Mouse (Mus musculus) hindbrain, embryonic 14.5 days (tissue): ENCODE measurements at regions not wholly inside any gene's neighbourhood (a gene's known extent, or its start where the extent isn't known, plus 50 kb on each side); places are given as distances from the start of the nearest gene placed in this dataset.

Source experiments
- ATAC-seq: fragments of 200-750 bp; cut with Nextera tagmentation; 2 replicates; pipeline ENCODE4 v1.8.0; 2017; ENCODE audit warnings: moderate number of reproducible peaks, mild to moderate bottlenecking, moderate TSS enrichment, moderate library complexity; ENCODE audit not compliant: low FRiP score
- DNase-seq: peaks from one replicate; pipeline ENCODE4 v3.0.0-alpha.2; 2015; ENCODE audit warnings: low spot score
- H3K27ac ChIP-seq: fragments of 300-500 bp; sonication (generic); 2 replicates; pipeline ENCODE4 v1.5.1; 2014; ENCODE audit warnings: mild to moderate bottlenecking, moderate library complexity
- H3K27me3 ChIP-seq: fragments of 300-500 bp; sonication (generic); 2 replicates; pipeline ENCODE4 v1.6.1; 2014; ENCODE audit warnings: mild to moderate bottlenecking, low read length, mixed read lengths; ENCODE audit not compliant: control insufficient read depth, insufficient read depth
- H3K36me3 ChIP-seq: fragments of 300-500 bp; sonication (generic); replicated peaks from 2 replicates; pipeline ENCODE4 v1.6.1; 2014; ENCODE audit not compliant: control insufficient read depth, insufficient read depth
- H3K4me1 ChIP-seq: fragments of 300-500 bp; sonication (generic); replicated peaks from 2 replicates; pipeline ENCODE4 v1.6.1; 2014; ENCODE audit warnings: antibody characterized with exemption, low read length, mixed read lengths; ENCODE audit not compliant: control insufficient read depth, insufficient read depth
- H3K4me2 ChIP-seq: fragments of 300-500 bp; sonication (generic); replicated peaks from 2 replicates; pipeline ENCODE4 v1.6.1; 2014; ENCODE audit warnings: mild to moderate bottlenecking, moderate library complexity
- H3K4me3 ChIP-seq: fragments of 300-500 bp; sonication (generic); replicated peaks from 2 replicates; pipeline ENCODE4 v1.5.1; 2014; ENCODE audit warnings: mild to moderate bottlenecking, low read length
- H3K9ac ChIP-seq: fragments of 300-500 bp; sonication (generic); 2 replicates; pipeline ENCODE4 v1.6.1; 2014
- H3K9me3 ChIP-seq: fragments of 300-500 bp; sonication (generic); 2 replicates; pipeline ENCODE4 v1.6.1; 2016; ENCODE audit warnings: low read length; ENCODE audit not compliant: control insufficient read depth
- WGBS: fragments of 180-500 bp; shearing (Covaris S2); extraction: QIAGEN DNeasy Blood & Tissue Kit; methylation state at CpG from one replicate; pipeline ENCODE4 v1.1.7; 2014; 5-methylcytosine and 5-hydroxymethylcytosine counted together

DNA sequence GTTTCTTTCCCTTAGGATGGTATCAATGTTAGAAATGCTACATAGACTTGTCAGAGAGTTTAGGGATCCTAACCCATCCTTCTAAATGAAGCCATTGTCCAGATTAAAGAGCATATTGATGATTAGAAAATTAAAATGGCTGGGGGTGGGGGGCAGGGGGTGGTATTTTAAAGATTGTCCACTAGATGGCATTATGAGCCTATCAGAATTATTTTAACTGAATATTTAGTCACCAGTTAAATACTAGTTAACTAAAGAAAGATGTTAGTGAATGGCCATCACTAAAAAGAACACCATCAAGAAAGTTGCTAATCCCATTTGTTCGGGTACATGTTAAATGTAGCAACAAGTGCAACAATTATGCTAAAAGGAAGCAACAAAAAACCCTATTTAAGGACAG lies 1909.6 kb upstream of the 5930422O12Rik start:
- Histone ChIP-seq H3K9ac (no peak overlapping the region), H3K4me2 (no peak overlapping the region), H3K4me3 (no peak overlapping the region), H3K27ac (no peak overlapping the region), H3K4me1 (no peaks in the 10 kb centered on the region), H3K27me3 (no peaks in the 10 kb centered on the region), H3K9me3 (no peaks in the 10 kb centered on the region), H3K36me3 (no peaks in the 10 kb centered on the region)
- ATAC-seq (no peak), DNase-seq (no peak)
- 69% methylated on average over 1 of the region's 1 CpGs for WGBS

DNA sequence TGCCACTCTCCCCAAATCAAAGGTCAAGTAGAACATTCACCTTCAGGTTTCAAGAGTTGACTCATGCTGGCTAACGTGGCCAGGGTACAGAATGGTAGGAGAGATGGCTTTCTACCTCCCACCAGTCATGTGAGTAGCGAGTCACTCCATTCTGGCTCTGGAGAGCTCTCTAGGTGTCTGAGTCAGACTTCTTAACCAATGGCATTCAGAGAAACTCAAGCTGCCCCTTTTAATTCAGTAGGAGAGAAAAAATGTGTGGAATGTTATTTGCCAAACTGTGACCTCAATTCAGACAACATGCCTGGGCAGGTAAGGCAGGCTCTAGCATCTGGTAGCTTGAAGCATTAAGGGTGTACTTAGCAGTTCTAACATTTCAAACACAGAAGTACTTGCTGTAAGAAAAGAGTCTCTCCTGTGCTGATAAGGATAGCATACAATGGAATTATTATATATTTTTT lies 1907.5 kb upstream of the 5930422O12Rik start:
- H3K4me3 ChIP-seq = no peak overlapping the region
- ATAC-seq (no peak), DNase-seq (no peak)
- no peak overlapping the region for H3K4me2 ChIP-seq
- H3K4me1 ChIP-seq = no peaks in the 10 kb centered on the region
- H3K9ac ChIP-seq = no peak overlapping the region
- WGBS = 59% methylated on average over 2 of the region's 2 CpGs
- H3K9me3 ChIP-seq = no peaks in the 10 kb centered on the region
- H3K36me3 ChIP-seq = no peaks in the 10 kb centered on the region
- H3K27ac ChIP-seq = no peak overlapping the region
- no peaks in the 10 kb centered on the region for H3K27me3 ChIP-seq

DNA sequence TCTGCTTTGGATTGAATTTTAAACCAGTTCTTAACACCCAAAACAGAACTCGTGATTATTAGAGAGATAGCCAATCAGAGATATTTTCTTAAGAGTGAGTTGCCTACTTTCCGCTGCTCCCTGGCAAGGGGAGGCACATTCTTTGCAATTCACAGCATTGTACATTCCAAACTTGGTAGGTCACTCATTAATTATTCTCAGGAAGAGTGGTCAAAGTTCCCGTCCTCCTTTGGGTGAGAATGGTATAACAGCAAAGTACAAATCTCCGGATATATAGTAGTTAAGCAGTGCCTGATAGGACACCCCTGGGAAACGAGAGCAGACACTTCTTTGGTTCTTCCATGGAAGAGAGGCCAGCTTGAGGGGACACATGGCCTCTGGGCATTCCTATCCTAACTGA lies 1903.4 kb upstream of the 5930422O12Rik start:
- Histone ChIP-seq H3K4me2 (no peak overlapping the region), H3K36me3 (no peaks in the 10 kb centered on the region), H3K4me3 (no peak overlapping the region), H3K9ac (no peak overlapping the region), H3K9me3 (no peaks in the 10 kb centered on the region), H3K27me3 (no peaks in the 10 kb centered on the region), H3K4me1 (no peaks in the 10 kb centered on the region), H3K27ac (no peak overlapping the region)
- ATAC-seq (no peak), DNase-seq (no peak)
- WGBS = 84% methylated on average over 5 of the region's 5 CpGs

DNA sequence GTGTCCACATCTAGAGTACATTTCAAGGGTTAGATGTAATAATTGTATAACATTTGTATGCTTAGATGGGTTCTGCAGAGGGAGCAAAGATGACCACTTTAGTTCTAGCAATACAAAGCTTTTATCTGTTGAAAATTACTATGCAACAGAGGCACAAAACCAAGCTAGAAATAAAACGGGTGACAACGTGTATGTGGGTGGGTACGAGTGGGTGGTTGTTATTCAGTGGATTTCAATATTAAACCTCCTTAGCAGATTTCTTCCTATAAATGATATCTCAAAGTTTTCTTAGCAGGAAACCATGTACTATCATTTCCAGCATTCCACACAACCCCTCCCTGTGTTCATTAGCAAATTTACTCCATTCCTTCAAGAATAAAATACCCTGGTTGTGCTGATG lies 1889.3 kb upstream of the 5930422O12Rik start:
- Histone ChIP-seq H3K27ac (no peak overlapping the region), H3K9me3 (no peaks in the 10 kb centered on the region), H3K27me3 (no peaks in the 10 kb centered on the region), H3K4me2 (no peak overlapping the region), H3K9ac (no peak overlapping the region), H3K36me3 (no peaks in the 10 kb centered on the region), H3K4me1 (no peaks in the 10 kb centered on the region), H3K4me3 (no peak overlapping the region)
- no peak for ATAC-seq
- no peak for DNase-seq
- 96% methylated on average over 3 of the region's 3 CpGs for WGBS

DNA sequence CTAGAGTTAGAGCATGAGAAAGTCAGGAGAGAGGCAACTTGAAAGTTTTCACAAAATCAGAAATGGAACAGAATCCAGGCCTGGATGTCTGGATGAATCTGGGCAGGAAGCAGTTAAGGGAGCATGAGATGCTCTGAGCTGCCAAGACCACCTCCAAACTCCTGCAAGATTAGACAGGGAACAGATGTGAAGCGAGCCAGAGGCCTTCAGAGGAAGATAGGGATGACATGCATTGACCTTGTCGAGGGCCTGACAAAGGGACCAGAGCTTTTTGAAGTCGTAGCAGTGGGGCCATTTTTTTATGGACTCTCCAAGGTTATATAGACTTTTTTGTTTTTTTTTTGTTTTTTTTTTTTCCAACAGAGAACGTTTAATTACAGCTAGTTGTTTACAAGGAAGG lies 1886.9 kb upstream of the 5930422O12Rik start:
- DNase-seq (no peak), ATAC-seq (no peak)
- H3K9me3 ChIP-seq = no peaks in the 10 kb centered on the region
- no peaks in the 10 kb centered on the region for H3K4me1 ChIP-seq
- H3K4me2 ChIP-seq = no peak overlapping the region
- no peak overlapping the region for H3K27ac ChIP-seq
- no peaks in the 10 kb centered on the region for H3K36me3 ChIP-seq
- H3K27me3 ChIP-seq = no peaks in the 10 kb centered on the region
- no peak overlapping the region for H3K4me3 ChIP-seq
- H3K9ac ChIP-seq = no peak overlapping the region
- 63% methylated on average over 4 of the region's 4 CpGs for WGBS

DNA sequence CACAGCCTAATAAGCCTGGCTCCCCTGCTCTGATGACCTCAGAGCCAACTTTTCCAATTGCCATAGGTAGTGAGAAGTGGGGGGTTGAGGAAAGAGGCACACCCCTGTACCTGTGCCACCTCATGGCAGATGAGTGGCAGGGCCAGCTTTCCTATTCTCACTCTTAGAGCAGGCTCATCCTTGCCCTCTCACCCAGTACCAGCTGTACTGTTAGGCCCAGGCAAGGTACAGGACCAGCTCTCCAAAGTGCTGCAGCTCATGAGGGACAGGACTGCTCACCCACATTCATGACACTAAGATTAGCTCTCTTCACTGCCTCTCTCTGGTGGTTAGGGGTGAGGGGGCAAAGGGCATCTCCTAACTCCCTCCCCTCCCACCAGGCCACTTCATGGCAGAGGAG lies 1854.4 kb upstream of the 5930422O12Rik start:
- Histone ChIP-seq H3K4me3 (no peak overlapping the region), H3K9me3 (no peaks in the 10 kb centered on the region), H3K27ac (no peak overlapping the region), H3K4me2 (no peak overlapping the region), H3K9ac (no peak overlapping the region), H3K27me3 (no peaks in the 10 kb centered on the region), H3K36me3 (no peaks in the 10 kb centered on the region), H3K4me1 (no peaks in the 10 kb centered on the region)
- DNase-seq (no peak), ATAC-seq (no peak; the same call in 1 of the 2 replicates)

DNA sequence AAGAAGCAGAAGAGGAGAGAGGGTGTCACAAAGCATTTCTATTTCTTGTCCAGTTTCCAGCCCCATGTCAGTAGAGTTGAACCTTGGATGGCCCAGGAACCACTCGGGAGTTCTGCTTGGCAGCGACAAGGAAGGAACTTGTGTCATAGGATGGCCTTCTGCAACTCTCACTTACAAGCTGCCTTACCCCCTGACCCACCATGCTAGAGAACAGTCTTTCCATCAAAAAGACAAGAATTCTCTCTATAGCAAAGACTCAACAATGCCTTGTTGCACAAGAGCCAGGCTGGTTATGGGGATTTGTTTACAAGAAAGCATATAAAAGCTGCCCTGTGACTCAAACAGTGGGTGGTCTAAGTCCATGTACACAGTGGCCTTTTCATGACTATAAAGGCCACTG lies 1852.4 kb upstream of the 5930422O12Rik start:
- Histone ChIP-seq H3K4me1 (no peaks in the 10 kb centered on the region), H3K27me3 (no peaks in the 10 kb centered on the region), H3K9me3 (no peaks in the 10 kb centered on the region), H3K4me2 (no peak overlapping the region), H3K9ac (no peak overlapping the region), H3K36me3 (no peaks in the 10 kb centered on the region), H3K4me3 (no peak overlapping the region), H3K27ac (no peak overlapping the region)
- no peak for DNase-seq
- WGBS = 61% methylated on average over 2 of the region's 2 CpGs
- no peak for ATAC-seq

DNA sequence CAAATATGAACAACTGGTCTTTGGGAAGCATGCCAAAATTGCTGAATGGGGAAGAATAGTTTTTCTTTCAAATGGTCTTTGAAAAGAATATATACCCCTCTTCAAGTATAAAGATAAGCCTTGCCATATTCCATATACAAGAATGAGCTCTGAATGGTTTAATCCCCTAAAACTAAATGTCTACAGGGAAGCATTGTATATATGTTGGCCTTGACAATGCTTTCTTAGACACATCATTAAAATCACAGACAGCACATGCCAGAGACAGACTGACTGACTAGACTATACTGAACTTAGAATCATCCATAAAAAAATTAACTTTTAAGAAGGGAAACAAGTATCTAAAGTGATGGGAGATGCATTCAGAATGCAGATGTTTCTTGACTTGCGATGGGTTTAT lies 1843.8 kb upstream of the 5930422O12Rik start:
- Histone ChIP-seq H3K27me3 (no peaks in the 10 kb centered on the region), H3K4me2 (no peak overlapping the region), H3K27ac (no peak overlapping the region), H3K36me3 (no peaks in the 10 kb centered on the region), H3K4me3 (no peak overlapping the region), H3K9me3 (0 out of 2 replicates have a peak, but pooled peaks cover 10% of the 10 kb centered on the region), H3K4me1 (no peaks in the 10 kb centered on the region), H3K9ac (no peak overlapping the region)
- WGBS = 95% methylated on average over 1 of the region's 1 CpGs
- ATAC-seq (no peak), DNase-seq (no peak)

DNA sequence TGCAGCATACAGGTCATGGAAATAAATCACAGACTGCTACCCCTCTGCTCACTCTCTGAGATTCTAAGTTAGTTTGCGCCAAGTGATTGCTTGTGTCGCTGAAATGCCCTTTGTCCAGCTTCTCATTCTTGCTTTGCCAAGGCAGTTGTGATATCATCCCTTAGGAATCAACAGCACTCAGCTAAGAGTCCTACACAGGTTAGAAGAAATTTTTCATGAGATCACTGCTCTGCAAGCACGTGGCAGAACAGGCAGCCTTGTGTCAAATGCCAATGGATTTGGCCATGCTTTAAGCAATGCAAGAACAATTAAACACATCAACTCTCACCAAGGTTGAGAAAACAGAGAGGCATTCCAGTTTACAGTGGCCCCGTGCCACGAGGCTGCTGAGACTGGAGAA lies 1829.0 kb upstream of the 5930422O12Rik start:
- no peaks in the 10 kb centered on the region for H3K27me3 ChIP-seq
- no peaks in the 10 kb centered on the region for H3K9me3 ChIP-seq
- H3K4me3 ChIP-seq = no peak overlapping the region
- WGBS = 84% methylated on average over 5 of the region's 5 CpGs
- H3K27ac ChIP-seq = no peak overlapping the region
- no peaks in the 10 kb centered on the region for H3K36me3 ChIP-seq
- DNase-seq (no peak), ATAC-seq (no peak)
- no peaks in the 10 kb centered on the region for H3K4me1 ChIP-seq
- no peak overlapping the region for H3K4me2 ChIP-seq
- no peak overlapping the region for H3K9ac ChIP-seq

DNA sequence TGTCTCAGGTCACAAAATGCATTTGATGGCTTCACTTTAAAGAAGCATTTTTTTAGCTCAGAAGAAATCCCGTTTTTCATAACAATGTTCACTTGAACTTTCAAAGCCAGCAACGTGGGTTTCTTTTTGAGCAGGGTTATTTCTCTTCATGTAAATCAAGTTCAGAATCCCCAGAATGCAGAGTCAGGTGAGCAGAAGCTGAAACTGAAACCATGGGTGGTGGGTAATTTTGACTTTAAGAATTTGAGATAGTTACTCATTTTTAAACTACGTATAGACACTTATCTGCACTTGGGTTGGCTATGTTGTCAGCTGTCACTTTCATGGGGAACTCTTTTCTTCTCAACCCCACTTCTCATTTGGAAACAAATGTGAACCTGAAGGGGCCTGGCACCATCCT lies 1827.5 kb upstream of the 5930422O12Rik start:
- no peak overlapping the region for H3K4me2 ChIP-seq
- DNase-seq (no peak), ATAC-seq (no peak)
- H3K9ac ChIP-seq = no peak overlapping the region
- no peak overlapping the region for H3K4me3 ChIP-seq
- H3K27me3 ChIP-seq = no peaks in the 10 kb centered on the region
- WGBS = 86% methylated on average over 3 of the region's 3 CpGs
- H3K9me3 ChIP-seq = no peaks in the 10 kb centered on the region
- no peak overlapping the region for H3K27ac ChIP-seq
- H3K36me3 ChIP-seq = no peaks in the 10 kb centered on the region
- no peaks in the 10 kb centered on the region for H3K4me1 ChIP-seq
